Mouse (Mus musculus) liver, embryonic 16.5 days (tissue): Measurements from ENCODE around the gene Slc9a1. TPM values are rescaled to one million over a fixed set of nuclear protein-coding genes. Genes with fewer than 3 reads are reported as not detected.

Experiments
- ATAC-seq: fragments of 200-750 bp; cut with Nextera tagmentation; 2 replicates; pipeline ENCODE4 v1.8.0; 2017; ENCODE audit warnings: low read depth, mild to moderate bottlenecking, moderate number of reproducible peaks, moderate library complexity
- H3K27ac ChIP-seq: fragments of 300-500 bp; sonication (generic); 2 replicates; pipeline ENCODE4 v1.5.1; 2014; ENCODE audit warnings: mild to moderate bottlenecking, low read length
- H3K27me3 ChIP-seq: fragments of 300-500 bp; sonication (generic); 2 replicates; pipeline ENCODE4 v1.6.1; 2014; ENCODE audit warnings: low read depth, low read length, mixed read lengths; ENCODE audit not compliant: control insufficient read depth, insufficient read depth
- H3K36me3 ChIP-seq: fragments of 300-500 bp; sonication (generic); 2 replicates; pipeline ENCODE4 v1.6.1; 2014; ENCODE audit warnings: mild to moderate bottlenecking; ENCODE audit not compliant: control insufficient read depth, insufficient read depth
- H3K4me1 ChIP-seq: fragments of 300-500 bp; sonication (generic); 2 replicates; pipeline ENCODE4 v1.6.1; 2014; ENCODE audit warnings: low read depth, low read length, mixed read lengths; ENCODE audit not compliant: control insufficient read depth
- H3K4me2 ChIP-seq: fragments of 300-500 bp; sonication (generic); 2 replicates; pipeline ENCODE4 v1.6.1; 2014; ENCODE audit warnings: low read depth, low read length, mixed read lengths
- H3K4me3 ChIP-seq: fragments of 300-500 bp; sonication (generic); 2 replicates; pipeline ENCODE4 v1.5.1; 2014; ENCODE audit warnings: low read depth, mild to moderate bottlenecking, low read length
- H3K9ac ChIP-seq: fragments of 300-500 bp; sonication (generic); 2 replicates; pipeline ENCODE4 v1.6.1; 2014; ENCODE audit warnings: low read depth, low read length
- H3K9me3 ChIP-seq: fragments of 300-500 bp; sonication (generic); replicated peaks from 2 replicates; pipeline ENCODE4 v1.6.1; 2016; ENCODE audit warnings: low read length; ENCODE audit not compliant: control insufficient read depth
- WGBS: fragments of 180-500 bp; shearing (Covaris S2); extraction: QIAGEN DNeasy Blood & Tissue Kit; methylation state at CpG from one replicate; pipeline ENCODE4 v1.1.7; 2014; ENCODE audit not compliant: insufficient replicate concordance; 5-methylcytosine and 5-hydroxymethylcytosine counted together
- polyA plus RNA-seq: library from polyadenylated mRNA; unstranded; fragments of >200 nt; fragmentation: Nextera tagmentation; extraction: Ambion mirVana; gene quantifications from 2 replicates; pipeline ENCODE4 v1.2.1, GENCODE M21; 2015

The Slc9a1 gene
- polyA plus RNA-seq, 1 experiment from 2014 or later = 3.3 TPM

DNA sequence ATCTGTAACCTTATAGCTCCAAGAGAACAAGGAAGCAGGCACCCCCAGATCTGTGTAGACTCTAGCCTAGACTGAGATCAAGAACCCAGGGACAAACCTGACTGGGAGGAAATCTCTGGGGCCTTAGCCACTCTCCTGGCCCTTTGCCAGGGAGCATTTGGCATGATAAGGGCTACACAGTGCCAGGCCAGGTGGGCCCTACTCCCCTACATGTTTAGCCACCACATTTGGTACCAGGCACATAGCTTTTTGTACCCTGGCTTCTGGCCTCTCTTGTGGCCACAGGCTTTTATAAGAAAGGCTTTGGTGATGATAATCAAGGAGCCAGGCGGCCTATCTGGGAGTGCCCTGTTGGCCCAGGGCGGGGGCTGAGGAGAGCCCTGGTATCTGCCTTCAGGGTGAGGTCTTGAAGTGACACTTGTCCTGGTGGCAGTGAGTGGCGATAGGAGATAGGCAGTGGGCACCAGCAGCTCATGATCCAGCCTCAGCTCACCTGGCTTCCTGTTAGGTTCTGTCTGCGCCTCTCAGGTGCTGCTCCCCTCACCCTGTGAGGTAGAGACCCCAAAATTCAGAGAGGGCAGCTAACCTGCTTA lies 25.6 kb downstream of the Slc9a1 start:
- peaks cover 70% of the 10 kb centered on the region for H3K4me1 ChIP-seq
- ATAC-seq = peak; percentile 96
- peak overlapping the region; percentile 50 for H3K4me2 ChIP-seq
- no peaks in the 10 kb centered on the region for H3K36me3 ChIP-seq
- 38% methylated on average over 4 of the region's 4 CpGs for WGBS
- H3K4me3 ChIP-seq = peak overlapping the region; percentile 26
- H3K27me3 ChIP-seq = no peaks in the 10 kb centered on the region
- peak overlapping the region; percentile 87 for H3K27ac ChIP-seq
- no peaks in the 10 kb centered on the region for H3K9me3 ChIP-seq
- H3K9ac ChIP-seq = peak overlapping the region; percentile 52

DNA sequence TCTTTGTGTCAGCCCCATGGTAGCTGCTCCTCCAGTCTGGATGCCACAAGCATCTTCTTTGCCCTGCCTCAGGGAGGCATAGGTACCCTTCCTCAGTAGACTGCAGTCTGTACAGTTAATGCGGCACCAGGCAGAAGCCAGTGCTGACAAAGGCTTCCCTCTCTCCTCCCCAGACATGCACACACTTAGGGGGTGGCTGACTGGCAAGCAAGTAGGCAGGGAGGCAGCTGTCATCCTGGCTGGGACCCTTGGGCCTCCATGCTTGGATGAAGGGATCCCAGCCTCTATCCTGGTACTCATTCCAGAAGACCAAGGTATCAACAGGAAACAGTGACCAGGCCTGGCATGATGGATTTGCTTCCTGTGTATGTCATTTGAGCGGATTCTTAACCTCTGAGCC lies 26.6 kb downstream of the Slc9a1 start:
- no peaks in the 10 kb centered on the region for H3K27me3 ChIP-seq
- peaks cover 62% of the 10 kb centered on the region for H3K4me1 ChIP-seq
- WGBS = 83% methylated on average over 2 of the region's 2 CpGs
- H3K9ac ChIP-seq = no peak overlapping the region
- H3K36me3 ChIP-seq = no peaks in the 10 kb centered on the region
- ATAC-seq = no peak
- H3K4me2 ChIP-seq = no peak overlapping the region
- H3K4me3 ChIP-seq = no peak overlapping the region
- no peaks in the 10 kb centered on the region for H3K9me3 ChIP-seq
- no peak overlapping the region for H3K27ac ChIP-seq

DNA sequence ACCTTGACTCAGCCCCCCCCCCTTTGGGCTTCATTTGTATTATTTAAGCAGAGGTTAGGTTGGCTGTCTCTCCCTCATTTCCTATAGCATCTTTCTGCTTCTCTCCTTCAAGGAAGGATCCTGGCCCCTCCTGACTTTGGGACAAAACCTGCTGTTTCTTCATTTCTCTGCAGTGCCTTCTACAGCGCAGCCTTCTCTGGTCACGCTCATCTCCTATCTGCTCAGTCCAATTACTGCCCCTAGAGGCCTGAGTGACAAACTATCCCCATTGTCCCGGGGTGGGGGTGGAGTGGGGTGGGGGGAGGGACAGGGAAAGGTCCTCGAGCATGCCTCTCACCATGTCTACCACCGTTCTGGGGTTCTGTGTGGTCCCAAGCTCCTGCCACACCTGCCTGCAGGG lies 27.8 kb downstream of the Slc9a1 start:
- H3K9me3 ChIP-seq = no peaks in the 10 kb centered on the region
- no peak for ATAC-seq
- H3K9ac ChIP-seq = no peak overlapping the region
- 56% methylated on average over 5 of the region's 5 CpGs for WGBS
- H3K4me2 ChIP-seq = no peak overlapping the region
- no peak overlapping the region for H3K4me3 ChIP-seq
- no peaks in the 10 kb centered on the region for H3K27me3 ChIP-seq
- H3K4me1 ChIP-seq = peaks cover 61% of the 10 kb centered on the region
- H3K27ac ChIP-seq = no peak overlapping the region
- H3K36me3 ChIP-seq = no peaks in the 10 kb centered on the region

- H3K9ac ChIP-seq = no peak overlapping the region
- 73% methylated on average over 8 of the region's 8 CpGs for WGBS
- H3K9me3 ChIP-seq = no peaks in the 10 kb centered on the region
- H3K4me2 ChIP-seq = no peak overlapping the region
- H3K4me3 ChIP-seq = no peak overlapping the region
- peaks cover 61% of the 10 kb centered on the region for H3K4me1 ChIP-seq
- H3K27ac ChIP-seq = peak overlapping the region; percentile 33; the same call in 1 of the 2 replicates
- no peaks in the 10 kb centered on the region for H3K36me3 ChIP-seq
- ATAC-seq = no peak
- H3K27me3 ChIP-seq = no peaks in the 10 kb centered on the region
These were observed 28.5 kb downstream of the Slc9a1 start for GRCm38 (mm10) chr4:133397961-133398360.

GRCm38 (mm10) chr4:133398619-133399018 lies 29.1 kb downstream of the Slc9a1 start:
- Histone ChIP-seq H3K27me3 (no peaks in the 10 kb centered on the region), H3K9me3 (no peaks in the 10 kb centered on the region), H3K36me3 (no peaks in the 10 kb centered on the region), H3K4me2 (no peak overlapping the region), H3K27ac (no peak overlapping the region), H3K9ac (no peak overlapping the region), H3K4me3 (no peak overlapping the region), H3K4me1 (peaks cover 61% of the 10 kb centered on the region)
- 74% methylated on average over 5 of the region's 5 CpGs for WGBS
- no peak for ATAC-seq

GRCm38 (mm10) chr4:133399509-133399908 lies 30.0 kb downstream of the Slc9a1 start:
- Histone ChIP-seq H3K9me3 (no peaks in the 10 kb centered on the region), H3K36me3 (no peaks in the 10 kb centered on the region), H3K9ac (no peak overlapping the region), H3K4me2 (no peak overlapping the region), H3K27ac (no peak overlapping the region), H3K27me3 (no peaks in the 10 kb centered on the region), H3K4me3 (no peak overlapping the region), H3K4me1 (peaks cover 54% of the 10 kb centered on the region)
- WGBS = 79% methylated on average over 6 of the region's 6 CpGs
- ATAC-seq = no peak

DNA sequence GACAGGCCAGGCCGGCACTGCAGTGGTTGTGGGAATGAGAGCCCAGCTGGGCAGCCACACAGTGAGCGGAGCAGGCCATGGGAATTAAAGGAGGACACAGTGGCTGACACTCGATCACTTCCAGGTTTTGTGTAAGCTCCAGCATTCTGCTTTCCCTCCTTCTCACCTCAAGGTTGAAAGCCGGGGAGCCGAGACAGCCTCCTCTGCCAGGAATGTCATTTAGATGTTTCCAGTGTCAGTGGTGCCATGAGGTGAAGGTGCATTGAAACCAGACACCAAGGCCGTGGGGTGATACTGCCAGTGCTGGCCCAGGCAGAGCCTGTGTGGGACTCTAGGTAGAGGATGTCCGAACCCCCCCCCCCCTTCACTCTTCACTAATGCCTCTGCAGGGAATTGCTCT lies 30.6 kb downstream of the Slc9a1 start:
- no peak overlapping the region for H3K9ac ChIP-seq
- ATAC-seq = no peak
- no peak overlapping the region for H3K4me3 ChIP-seq
- H3K4me2 ChIP-seq = no peak overlapping the region
- no peaks in the 10 kb centered on the region for H3K27me3 ChIP-seq
- no peaks in the 10 kb centered on the region for H3K9me3 ChIP-seq
- WGBS = 79% methylated on average over 7 of the region's 7 CpGs
- H3K4me1 ChIP-seq = peaks cover 48% of the 10 kb centered on the region
- no peaks in the 10 kb centered on the region; the same call in 1 of the 2 replicates for H3K36me3 ChIP-seq
- H3K27ac ChIP-seq = no peak overlapping the region

DNA sequence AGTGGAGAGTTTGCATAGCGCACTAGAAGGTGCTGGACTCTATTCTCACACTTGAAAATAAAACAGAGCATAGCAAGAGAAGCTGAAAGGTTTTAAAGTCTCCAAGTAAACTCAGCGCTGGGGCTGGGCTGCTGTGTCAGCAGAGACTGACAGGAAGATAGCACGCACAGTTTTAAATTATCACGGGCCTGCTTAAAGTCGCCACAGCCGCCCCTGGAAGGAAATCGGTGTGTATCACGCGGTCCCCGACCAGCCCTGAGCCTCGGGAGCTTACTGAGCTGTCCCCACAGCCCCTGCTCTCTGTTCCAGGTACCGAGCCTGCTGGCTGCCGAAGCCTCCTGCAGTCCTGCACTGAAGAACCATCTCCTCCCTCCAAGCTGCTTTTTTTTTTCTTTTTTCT lies 32.5 kb downstream of the Slc9a1 start:
- H3K27me3 ChIP-seq = no peaks in the 10 kb centered on the region
- H3K36me3 ChIP-seq = no peaks in the 10 kb centered on the region; the same call in 1 of the 2 replicates
- WGBS = 12% methylated on average over 13 of the region's 13 CpGs
- ATAC-seq = peak; percentile 57
- H3K4me2 ChIP-seq = 0 out of 2 replicates have a peak overlapping the region, but pooled peaks have one; percentile 6
- peaks cover 29% of the 10 kb centered on the region for H3K4me1 ChIP-seq
- no peak overlapping the region for H3K9ac ChIP-seq
- no peak overlapping the region for H3K4me3 ChIP-seq
- no peaks in the 10 kb centered on the region for H3K9me3 ChIP-seq
- H3K27ac ChIP-seq = no peak overlapping the region

DNA sequence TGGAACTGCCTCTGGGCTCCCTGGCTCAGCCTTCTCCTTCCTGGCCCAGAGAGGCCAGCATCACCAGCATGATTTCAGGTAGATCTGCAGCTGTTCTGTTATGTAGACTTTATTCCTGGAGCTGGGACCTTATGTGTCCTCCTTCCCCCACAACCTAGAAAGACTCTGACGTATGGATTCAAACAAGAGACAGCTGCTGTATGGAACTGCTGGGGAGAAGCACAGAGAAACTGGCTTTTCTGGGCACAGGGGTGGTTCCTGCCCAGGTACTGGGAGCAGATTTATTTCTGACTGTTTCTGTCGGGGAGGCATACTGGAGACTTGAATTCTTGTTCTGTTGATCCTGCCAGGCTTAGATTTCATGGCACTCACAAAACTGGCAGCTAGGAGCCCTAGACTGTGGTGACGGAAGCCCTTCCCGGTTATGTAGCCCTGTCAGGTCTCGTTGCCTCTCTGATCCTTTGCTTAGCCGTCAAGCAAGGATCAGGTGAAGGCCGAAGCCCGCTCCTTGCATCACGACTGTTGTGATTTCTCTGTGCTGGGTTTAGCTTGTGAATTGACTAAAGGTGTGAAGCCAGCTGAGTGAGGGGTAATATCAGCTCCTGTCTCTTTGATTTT lies 34.2 kb downstream of the Slc9a1 start:
- H3K4me3 ChIP-seq = no peak overlapping the region
- no peak overlapping the region for H3K27ac ChIP-seq
- peaks cover 17% of the 10 kb centered on the region for H3K4me1 ChIP-seq
- no peak overlapping the region for H3K9ac ChIP-seq
- H3K4me2 ChIP-seq = no peak overlapping the region
- no peaks in the 10 kb centered on the region; the same call in 1 of the 2 replicates for H3K36me3 ChIP-seq
- ATAC-seq = no peak
- H3K9me3 ChIP-seq = no peaks in the 10 kb centered on the region
- no peaks in the 10 kb centered on the region for H3K27me3 ChIP-seq
- 80% methylated on average over 9 of the region's 9 CpGs for WGBS
